Mouse (Mus musculus): Measurements from ENCODE around the gene Fads3. TPM values are rescaled to one million over a fixed set of nuclear protein-coding genes. Genes with fewer than 3 reads are reported as not detected.

The Fads3 gene
- polyA plus RNA-seq, 1 experiment from 2014 or later: 16.5 TPM

- WGBS: 93% methylated on average over 2 of the region's 2 CpGs
- Histone ChIP-seq H3K9me3 (no peaks in the 10 kb centered on the region), H3K4me3 (no peak overlapping the region), H3K4me1 (peaks cover 33% of the 10 kb centered on the region), H3K27me3 (ENCODE audit: insufficient read depth, poor library complexity, severe bottlenecking) (no peaks in the 10 kb centered on the region), H3K36me3 (peaks cover 35% of the 10 kb centered on the region), H3K27ac (no peak overlapping the region)
- DNase-seq (ENCODE audit: low spot score): no peak
Measured at GRCm38 (mm10) chr19:10096371-10096876, 55.1 kb downstream of the Fads3 start.

GRCm38 (mm10) chr19:10097826-10098225, 56.5 kb downstream of the Fads3 start:
- Histone ChIP-seq H3K27me3 (ENCODE audit: insufficient read depth, poor library complexity, severe bottlenecking) (no peaks in the 10 kb centered on the region), H3K4me1 (peaks cover 32% of the 10 kb centered on the region), H3K27ac (no peak overlapping the region), H3K36me3 (peaks cover 31% of the 10 kb centered on the region), H3K4me3 (no peak overlapping the region), H3K9me3 (no peaks in the 10 kb centered on the region)
- WGBS: 84% methylated on average over 5 of the region's 5 CpGs
- DNase-seq (ENCODE audit: low spot score): no peak

DNA sequence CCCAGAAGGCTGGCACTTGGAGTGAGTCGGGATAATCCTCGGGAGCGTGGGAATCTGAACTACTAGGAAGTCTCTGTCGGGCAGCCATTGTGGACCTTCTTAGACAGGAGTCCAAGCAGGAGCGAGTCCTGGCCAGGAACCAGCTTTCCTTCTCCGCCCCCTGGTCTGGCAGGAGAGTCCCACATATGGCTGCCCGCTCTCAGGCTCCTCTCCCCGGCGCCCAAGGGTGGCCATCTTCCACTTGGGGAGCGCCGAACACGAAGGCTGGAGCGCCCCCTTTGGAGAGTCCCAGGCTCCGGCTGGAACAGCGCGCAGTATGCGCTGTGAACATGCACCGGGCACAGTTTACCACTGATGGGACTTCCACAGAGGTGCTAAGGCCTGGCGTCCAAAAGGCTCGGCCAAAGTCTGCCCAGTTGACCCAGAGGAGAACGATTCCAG, 59.3 kb downstream of the Fads3 start:
- no peaks in the 10 kb centered on the region for H3K27me3 ChIP-seq (ENCODE audit: insufficient read depth, poor library complexity, severe bottlenecking)
- H3K9me3 ChIP-seq: no peaks in the 10 kb centered on the region
- H3K4me3 ChIP-seq: peak overlapping the region; percentile 86
- peak; percentile 91 for DNase-seq (ENCODE audit: low spot score)
- H3K4me1 ChIP-seq: peaks cover 23% of the 10 kb centered on the region
- peaks cover 16% of the 10 kb centered on the region; the same call in 1 of the 2 replicates for H3K36me3 ChIP-seq
- H3K27ac ChIP-seq: peak overlapping the region; percentile 96
- 0% methylated on average over 21 of the region's 21 CpGs for whole genome bisulfite sequencing

- peak; percentile 98 for DNase-seq (ENCODE audit: low spot score)
- Histone ChIP-seq H3K27me3 (ENCODE audit: insufficient read depth, poor library complexity, severe bottlenecking) (no peaks in the 10 kb centered on the region), H3K27ac (peak within 1 kb of the TSS; percentile 96), H3K36me3 (peaks cover 9% of the 10 kb centered on the region; the same call in 1 of the 2 replicates), H3K4me1 (peaks cover 23% of the 10 kb centered on the region), H3K9me3 (no peaks in the 10 kb centered on the region), H3K4me3 (peak within 1 kb of the TSS; percentile 86)
- 1% methylated on average over 56 of the region's 57 CpGs for WGBS
Measured at GRCm38 (mm10) chr19:10101341-10102053, 60.1 kb downstream of the Fads3 start, which contains the start of gene Fads2. Fads2 (minus strand) TSS chr19:10101746.

- H3K9me3 ChIP-seq: no peaks in the 10 kb centered on the region
- peaks cover 23% of the 10 kb centered on the region for H3K4me1 ChIP-seq
- peak overlapping the region; percentile 86 for H3K4me3 ChIP-seq
- peaks cover 3% of the 10 kb centered on the region; the same call in 1 of the 2 replicates for H3K36me3 ChIP-seq
- 5% methylated on average over 24 of the region's 25 CpGs for WGBS
- H3K27me3 ChIP-seq (ENCODE audit: insufficient read depth, poor library complexity, severe bottlenecking): no peaks in the 10 kb centered on the region
- DNase-seq (ENCODE audit: low spot score): no peak
- H3K27ac ChIP-seq: peak overlapping the region; percentile 96
Measured at GRCm38 (mm10) chr19:10102054-10102700, 60.8 kb downstream of the Fads3 start.

- Histone ChIP-seq H3K36me3 (no peaks in the 10 kb centered on the region; the same call in 1 of the 2 replicates), H3K9me3 (no peaks in the 10 kb centered on the region), H3K4me3 (no peak overlapping the region), H3K27ac (peak overlapping the region; percentile 72), H3K27me3 (ENCODE audit: insufficient read depth, poor library complexity, severe bottlenecking) (no peaks in the 10 kb centered on the region), H3K4me1 (peaks cover 23% of the 10 kb centered on the region)
- 71% methylated on average over 6 of the region's 6 CpGs for WGBS
- DNase-seq (ENCODE audit: low spot score): no peak
Measured at GRCm38 (mm10) chr19:10104234-10104633, 62.9 kb downstream of the Fads3 start.

DNA sequence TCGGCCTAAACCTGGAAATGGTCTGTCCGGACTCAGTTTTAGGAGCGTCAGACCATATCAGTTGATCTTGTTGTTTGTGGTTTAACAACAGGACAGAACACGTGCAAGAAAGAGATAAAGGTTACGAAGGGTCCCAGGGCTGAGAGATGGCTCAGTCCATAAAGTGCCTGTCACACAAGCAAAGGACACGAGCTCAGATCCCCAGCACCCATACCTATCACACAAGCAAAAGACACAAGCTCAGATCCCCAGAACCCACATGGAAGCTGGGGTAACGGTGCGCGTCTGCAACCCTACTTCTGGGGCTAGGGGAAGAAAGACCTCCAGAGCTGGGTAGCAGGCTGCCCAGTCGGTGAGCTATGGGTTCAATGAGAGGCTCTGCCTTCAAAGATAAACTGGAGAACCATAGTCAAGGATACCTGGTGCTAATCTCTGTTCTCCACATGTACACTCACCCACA, 63.7 kb downstream of the Fads3 start:
- Histone ChIP-seq H3K9me3 (no peaks in the 10 kb centered on the region), H3K27me3 (ENCODE audit: insufficient read depth, poor library complexity, severe bottlenecking) (no peaks in the 10 kb centered on the region), H3K27ac (peak overlapping the region; percentile 72; the same call in 1 of the 2 replicates), H3K4me1 (peaks cover 18% of the 10 kb centered on the region), H3K4me3 (no peak overlapping the region), H3K36me3 (no peaks in the 10 kb centered on the region)
- WGBS: 62% methylated on average over 10 of the region's 10 CpGs
- DNase-seq (ENCODE audit: low spot score): no peak

- Histone ChIP-seq H3K27me3 (ENCODE audit: insufficient read depth, poor library complexity, severe bottlenecking) (no peaks in the 10 kb centered on the region), H3K9me3 (no peaks in the 10 kb centered on the region), H3K4me3 (no peak overlapping the region), H3K36me3 (no peaks in the 10 kb centered on the region), H3K27ac (no peak overlapping the region), H3K4me1 (peaks cover 6% of the 10 kb centered on the region; the same call in 1 of the 2 replicates)
- no peak for DNase-seq (ENCODE audit: low spot score)
- 89% methylated on average over 2 of the region's 2 CpGs for WGBS
Measured at GRCm38 (mm10) chr19:10106634-10107033, 65.3 kb downstream of the Fads3 start.

- WGBS: 84% methylated on average over 5 of the region's 5 CpGs
- Histone ChIP-seq H3K4me3 (no peak overlapping the region), H3K9me3 (no peaks in the 10 kb centered on the region), H3K27ac (no peak overlapping the region), H3K4me1 (peaks cover 6% of the 10 kb centered on the region; the same call in 1 of the 2 replicates), H3K27me3 (ENCODE audit: insufficient read depth, poor library complexity, severe bottlenecking) (no peaks in the 10 kb centered on the region), H3K36me3 (no peaks in the 10 kb centered on the region)
- DNase-seq (ENCODE audit: low spot score): no peak
Measured at GRCm38 (mm10) chr19:10107051-10107611, 65.8 kb downstream of the Fads3 start.

DNA sequence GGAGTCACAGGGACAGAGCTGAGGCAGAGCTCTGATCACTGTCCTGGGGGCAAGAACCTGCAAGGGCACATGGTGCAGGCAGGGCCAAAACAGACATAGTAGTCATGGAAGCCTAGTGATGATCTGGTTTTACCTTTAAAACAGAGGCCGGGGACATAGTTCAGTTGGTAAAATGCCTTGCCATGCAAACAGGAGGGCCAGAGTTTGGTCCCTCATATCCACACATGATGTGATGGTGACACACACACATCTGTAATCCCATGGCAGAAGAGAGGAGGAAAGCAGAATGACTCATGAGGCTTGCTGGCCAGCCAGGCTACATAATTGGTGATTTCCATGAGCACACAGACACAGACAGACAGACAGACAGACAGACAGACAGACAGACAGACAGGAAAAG, 66.8 kb downstream of the Fads3 start:
- no peak overlapping the region for H3K4me3 ChIP-seq

GRCm38 (mm10) chr19:10108666-10109065, 67.3 kb downstream of the Fads3 start:
- no peaks in the 10 kb centered on the region for H3K27me3 ChIP-seq (ENCODE audit: insufficient read depth, poor library complexity, severe bottlenecking)
- no peak for DNase-seq (ENCODE audit: low spot score)
- H3K4me3 ChIP-seq: no peak overlapping the region
- no peaks in the 10 kb centered on the region for H3K36me3 ChIP-seq
- H3K4me1 ChIP-seq: no peaks in the 10 kb centered on the region; the same call in 1 of the 2 replicates
- H3K27ac ChIP-seq: no peak overlapping the region
- H3K9me3 ChIP-seq: no peaks in the 10 kb centered on the region
- 77% methylated on average over 2 of the region's 2 CpGs for WGBS

More for the DNA sequence above, 66.8 kb downstream of the Fads3 start:
- Histone ChIP-seq H3K9me3 (no peaks in the 10 kb centered on the region), H3K27ac (no peak overlapping the region), H3K4me1 (no peaks in the 10 kb centered on the region; the same call in 1 of the 2 replicates), H3K27me3 (ENCODE audit: insufficient read depth, poor library complexity, severe bottlenecking) (no peaks in the 10 kb centered on the region), H3K36me3 (no peaks in the 10 kb centered on the region)
- WGBS: 85% methylated on average over 1 of the region's 1 CpGs
- DNase-seq (ENCODE audit: low spot score): no peak
